Mouse (Mus musculus) erythroblast, embryonic 14.5 days (primary cell): ENCODE results near the gene Fer1l4.

Experiments
- GATA1 ChIP-seq: IDR thresholded peaks from 2 replicates; pipeline ENCODE4 v1.6.1; 2012; ENCODE audit warnings: low read length, inconsistent platforms, mixed read lengths
- TAL1 ChIP-seq: IDR thresholded peaks from 3 replicates; pipeline ENCODE4 v1.6.1; 2012; ENCODE audit warnings: low read length, inconsistent platforms, mixed read lengths

- no peak for TF ChIP-seq GATA1
- TF ChIP-seq TAL1: no peak
Measured at GRCm38 (mm10) chr2:156079183-156079560, 26.4 kb upstream of the Fer1l4 start.
